Mouse (Mus musculus): ENCODE results near the gene Spindoc. TPM values are rescaled to one million over a fixed set of nuclear protein-coding genes. Genes with fewer than 3 reads are reported as not detected.

The Spindoc gene
- polyA plus RNA-seq, 1 experiment from 2014 or later: 48.5 TPM

DNA sequence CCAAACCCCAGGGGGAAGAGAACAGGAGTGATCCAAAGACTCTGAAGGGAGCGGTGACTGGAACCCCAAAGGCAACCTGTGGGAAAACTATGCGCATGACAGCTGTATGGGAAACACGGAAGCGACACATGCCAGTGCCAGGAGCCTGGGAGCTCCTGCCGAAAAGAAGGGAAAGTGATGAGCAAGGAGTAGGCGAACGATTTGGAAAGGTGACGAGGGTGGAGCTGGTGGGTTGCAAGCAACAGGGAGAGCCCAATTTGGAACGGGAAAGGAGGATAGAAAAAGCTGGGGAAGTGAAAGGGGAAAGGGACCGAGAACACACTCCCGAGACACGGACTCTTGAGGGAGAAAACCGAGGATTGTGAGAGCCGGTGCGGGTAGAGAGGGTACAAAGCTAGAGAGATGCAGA is 42.4 kb downstream of the Spindoc start:
- Histone ChIP-seq H3K27me3 (ENCODE audit: low read depth, poor library complexity, severe bottlenecking) (no peaks in the 10 kb centered on the region), H3K27ac (peak overlapping the region; percentile 93), H3K36me3 (peaks cover 16% of the 10 kb centered on the region; the same call in 1 of the 2 replicates), H3K9me3 (replicated peaks) (no peaks in the 10 kb centered on the region), H3K4me1 (peaks cover 26% of the 10 kb centered on the region), H3K4me3 (peak overlapping the region; percentile 95)
- DNase-seq (ENCODE audit: low spot score): peak; percentile 39
- 2% methylated on average over 15 of the region's 15 CpGs for WGBS

GRCm38 (mm10) chr19:7339867-7340266 is 42.9 kb downstream of the Spindoc start:
- Histone ChIP-seq H3K4me1 (peaks cover 26% of the 10 kb centered on the region), H3K27ac (no peak overlapping the region), H3K4me3 (peak overlapping the region; percentile 95), H3K27me3 (ENCODE audit: low read depth, poor library complexity, severe bottlenecking) (no peaks in the 10 kb centered on the region), H3K36me3 (peaks cover 16% of the 10 kb centered on the region; the same call in 1 of the 2 replicates), H3K9me3 (replicated peaks) (no peaks in the 10 kb centered on the region)
- WGBS: 49% methylated on average over 4 of the region's 4 CpGs
- no peak for DNase-seq (ENCODE audit: low spot score)

DNA sequence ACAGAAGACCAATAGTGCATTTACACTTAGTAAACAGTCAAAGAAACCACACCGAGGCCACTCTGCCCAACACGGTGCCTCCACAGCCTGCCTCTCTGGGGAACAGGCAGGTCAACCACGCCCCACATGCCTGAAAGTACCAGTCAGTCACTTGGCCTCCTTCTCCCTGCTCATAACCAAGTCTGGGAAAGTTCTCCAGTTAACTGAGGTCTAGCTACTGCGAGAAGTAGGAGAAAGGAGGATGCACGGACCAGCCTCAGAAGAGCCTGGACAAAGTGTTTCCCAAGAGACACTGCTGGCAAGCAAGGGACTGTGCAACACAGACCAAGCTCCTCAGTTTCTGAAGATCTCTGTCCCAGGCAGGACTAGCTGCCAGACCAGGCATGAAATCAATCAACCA is 43.8 kb downstream of the Spindoc start:
- H3K4me3 ChIP-seq: peak overlapping the region; percentile 95
- 75% methylated on average over 5 of the region's 5 CpGs for WGBS
- H3K36me3 ChIP-seq: peaks cover 21% of the 10 kb centered on the region
- H3K27me3 ChIP-seq (ENCODE audit: low read depth, poor library complexity, severe bottlenecking): no peaks in the 10 kb centered on the region
- DNase-seq (ENCODE audit: low spot score): no peak
- no peaks in the 10 kb centered on the region for H3K9me3 ChIP-seq (replicated peaks)
- H3K27ac ChIP-seq: no peak overlapping the region
- peaks cover 26% of the 10 kb centered on the region for H3K4me1 ChIP-seq

- peaks cover 26% of the 10 kb centered on the region for H3K4me1 ChIP-seq
- DNase-seq (ENCODE audit: low spot score): no peak
- WGBS: 87% methylated on average over 2 of the region's 2 CpGs
- H3K27me3 ChIP-seq (ENCODE audit: low read depth, poor library complexity, severe bottlenecking): no peaks in the 10 kb centered on the region
- H3K36me3 ChIP-seq: peaks cover 31% of the 10 kb centered on the region
- H3K9me3 ChIP-seq (replicated peaks): no peaks in the 10 kb centered on the region
- H3K4me3 ChIP-seq: no peak overlapping the region
- H3K27ac ChIP-seq: no peak overlapping the region
Measured at GRCm38 (mm10) chr19:7337781-7338342, 44.9 kb downstream of the Spindoc start.

- Histone ChIP-seq H3K36me3 (peaks cover 46% of the 10 kb centered on the region), H3K27me3 (ENCODE audit: low read depth, poor library complexity, severe bottlenecking) (no peaks in the 10 kb centered on the region), H3K4me3 (no peak overlapping the region), H3K27ac (no peak overlapping the region), H3K4me1 (peaks cover 22% of the 10 kb centered on the region), H3K9me3 (replicated peaks) (no peaks in the 10 kb centered on the region)
- DNase-seq (ENCODE audit: low spot score): no peak
- 86% methylated on average over 4 of the region's 4 CpGs for WGBS
Measured at GRCm38 (mm10) chr19:7335656-7336055, 47.1 kb downstream of the Spindoc start.

GRCm38 (mm10) chr19:7334049-7334448 is 48.7 kb downstream of the Spindoc start:
- WGBS: 84% methylated on average over 2 of the region's 2 CpGs
- H3K4me3 ChIP-seq: no peak overlapping the region
- no peak overlapping the region; the same call in 1 of the 2 replicates for H3K27ac ChIP-seq
- H3K36me3 ChIP-seq: peaks cover 52% of the 10 kb centered on the region
- H3K4me1 ChIP-seq: peaks cover 6% of the 10 kb centered on the region
- DNase-seq (ENCODE audit: low spot score): no peak
- H3K9me3 ChIP-seq (replicated peaks): no peaks in the 10 kb centered on the region
- no peaks in the 10 kb centered on the region for H3K27me3 ChIP-seq (ENCODE audit: low read depth, poor library complexity, severe bottlenecking)

- Histone ChIP-seq H3K4me3 (no peak overlapping the region), H3K27ac (no peak overlapping the region), H3K9me3 (replicated peaks) (no peaks in the 10 kb centered on the region), H3K36me3 (peaks cover 4% of the 10 kb centered on the region), H3K4me1 (no peaks in the 10 kb centered on the region), H3K27me3 (ENCODE audit: low read depth, poor library complexity, severe bottlenecking) (no peaks in the 10 kb centered on the region)
- 91% methylated on average over 3 of the region's 3 CpGs for WGBS
- no peak for DNase-seq (ENCODE audit: low spot score)
Measured at GRCm38 (mm10) chr19:7321391-7321790, 61.4 kb downstream of the Spindoc start.

GRCm38 (mm10) chr19:7320181-7320580 is 62.6 kb downstream of the Spindoc start:
- no peak for DNase-seq (ENCODE audit: low spot score)
- no peak overlapping the region for H3K4me3 ChIP-seq
- no peaks in the 10 kb centered on the region for H3K4me1 ChIP-seq
- H3K36me3 ChIP-seq: 0 out of 2 replicates have a peak, but pooled peaks cover 2% of the 10 kb centered on the region
- no peaks in the 10 kb centered on the region for H3K9me3 ChIP-seq (replicated peaks)
- no peak overlapping the region for H3K27ac ChIP-seq
- WGBS: 74% methylated on average over 2 of the region's 2 CpGs
- no peaks in the 10 kb centered on the region for H3K27me3 ChIP-seq (ENCODE audit: low read depth, poor library complexity, severe bottlenecking)

- H3K36me3 ChIP-seq: 0 out of 2 replicates have a peak, but pooled peaks cover 2% of the 10 kb centered on the region
- H3K4me1 ChIP-seq: no peaks in the 10 kb centered on the region
- DNase-seq (ENCODE audit: low spot score): no peak
- WGBS: 88% methylated on average over 4 of the region's 4 CpGs
- H3K27me3 ChIP-seq (ENCODE audit: low read depth, poor library complexity, severe bottlenecking): no peaks in the 10 kb centered on the region
- no peak overlapping the region for H3K27ac ChIP-seq
- H3K4me3 ChIP-seq: no peak overlapping the region
- no peaks in the 10 kb centered on the region for H3K9me3 ChIP-seq (replicated peaks)
Measured at GRCm38 (mm10) chr19:7317716-7318115, 65.1 kb downstream of the Spindoc start.

GRCm38 (mm10) chr19:7316822-7317221 is 66.0 kb downstream of the Spindoc start:
- no peak overlapping the region for H3K4me3 ChIP-seq
- 0 out of 2 replicates have a peak, but pooled peaks cover 2% of the 10 kb centered on the region for H3K36me3 ChIP-seq
- no peak overlapping the region for H3K27ac ChIP-seq
- DNase-seq (ENCODE audit: low spot score): no peak
- H3K27me3 ChIP-seq (ENCODE audit: low read depth, poor library complexity, severe bottlenecking): no peaks in the 10 kb centered on the region
- H3K4me1 ChIP-seq: no peaks in the 10 kb centered on the region
- H3K9me3 ChIP-seq (replicated peaks): no peaks in the 10 kb centered on the region
- 86% methylated on average over 4 of the region's 4 CpGs for WGBS

DNA sequence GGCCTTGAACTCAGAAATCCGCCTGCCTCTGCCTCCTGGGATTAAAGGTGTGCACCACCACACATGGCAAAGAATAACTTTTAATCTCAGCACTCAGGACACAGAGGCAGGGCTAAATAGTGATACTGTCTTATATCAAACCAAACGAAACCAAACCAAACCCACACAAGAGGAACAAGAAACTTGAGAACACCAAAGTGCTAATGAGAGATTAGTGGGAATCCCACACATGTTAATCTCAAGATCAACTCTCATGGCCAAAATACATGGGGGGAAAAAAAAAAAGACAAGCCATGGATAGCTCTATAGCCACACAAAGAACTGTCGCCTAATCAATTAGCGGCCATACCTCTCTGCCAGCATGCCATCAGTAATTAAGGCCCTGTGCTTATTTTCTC is 67.2 kb downstream of the Spindoc start:
- no peaks in the 10 kb centered on the region for H3K27me3 ChIP-seq (ENCODE audit: low read depth, poor library complexity, severe bottlenecking)
- H3K27ac ChIP-seq: no peak overlapping the region
- 93% methylated on average over 4 of the region's 4 CpGs for WGBS
- H3K36me3 ChIP-seq: 0 out of 2 replicates have a peak, but pooled peaks cover 2% of the 10 kb centered on the region
- no peak for DNase-seq (ENCODE audit: low spot score)
- H3K4me1 ChIP-seq: peaks cover 11% of the 10 kb centered on the region
- no peak overlapping the region for H3K4me3 ChIP-seq
- no peaks in the 10 kb centered on the region for H3K9me3 ChIP-seq (replicated peaks)

- no peak overlapping the region for H3K4me3 ChIP-seq
- no peak overlapping the region for H3K27ac ChIP-seq
- H3K36me3 ChIP-seq: 0 out of 2 replicates have a peak, but pooled peaks cover 2% of the 10 kb centered on the region
- WGBS: 92% methylated on average over 8 of the region's 8 CpGs
- H3K4me1 ChIP-seq: peaks cover 16% of the 10 kb centered on the region
- no peak for DNase-seq (ENCODE audit: low spot score)
- H3K27me3 ChIP-seq (ENCODE audit: low read depth, poor library complexity, severe bottlenecking): no peaks in the 10 kb centered on the region
- H3K9me3 ChIP-seq (replicated peaks): no peaks in the 10 kb centered on the region
Measured at GRCm38 (mm10) chr19:7314976-7315586, 67.7 kb downstream of the Spindoc start.

DNA sequence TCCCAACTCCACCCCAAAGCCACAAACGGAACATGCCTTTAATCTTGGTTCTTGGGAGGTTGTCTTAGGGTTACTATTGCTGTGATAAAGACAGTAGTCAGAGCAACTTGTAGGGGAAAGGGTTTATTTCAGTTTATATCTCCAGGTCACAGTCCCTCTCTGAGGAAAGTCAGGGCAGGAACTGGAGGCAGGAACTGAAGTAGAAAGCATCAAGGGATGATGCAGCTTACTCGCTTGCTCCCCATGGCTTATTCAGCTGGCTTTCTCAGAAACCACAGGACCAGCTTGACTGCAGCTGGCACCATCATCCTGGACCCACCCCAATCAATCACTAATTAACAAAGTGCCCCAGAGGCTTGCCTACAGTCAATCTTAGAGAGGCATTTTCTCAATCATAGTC is 69.1 kb downstream of the Spindoc start:
- H3K4me3 ChIP-seq: no peak overlapping the region
- H3K36me3 ChIP-seq: no peaks in the 10 kb centered on the region
- DNase-seq (ENCODE audit: low spot score): no peak
- H3K4me1 ChIP-seq: peaks cover 27% of the 10 kb centered on the region
- no peaks in the 10 kb centered on the region for H3K9me3 ChIP-seq (replicated peaks)
- WGBS: 91% methylated on average over 2 of the region's 2 CpGs
- H3K27me3 ChIP-seq (ENCODE audit: low read depth, poor library complexity, severe bottlenecking): no peaks in the 10 kb centered on the region
- H3K27ac ChIP-seq: no peak overlapping the region
